Mouse (Mus musculus) ES-E14 (cell line): ENCODE measurements around the gene Adcy3. TPM values are rescaled to one million over a fixed set of nuclear protein-coding genes. Genes with fewer than 3 reads are reported as not detected.
A peak's percentile ranks its signal among the peaks of the same experiment; 100 is the strongest.

ENCODE experiments used
- DNase-seq: peaks from one replicate; pipeline ENCODE4 v3.0.0-alpha.2; 2013; ENCODE audit warnings: low read depth, low spot score
- H3K27ac ChIP-seq: 2 replicates; pipeline ENCODE4 v1.5.1; 2012; ENCODE audit warnings: low read depth, mild to moderate bottlenecking, low read length, moderate library complexity, mixed read lengths; ENCODE audit not compliant: poor library complexity, insufficient read depth, severe bottlenecking
- H3K36me3 ChIP-seq: 2 replicates; pipeline ENCODE4 v1.6.1; 2012; ENCODE audit warnings: mild to moderate bottlenecking, low read length, moderate library complexity, mixed read lengths; ENCODE audit not compliant: control insufficient read depth, poor library complexity, insufficient read depth, severe bottlenecking
- H3K4me1 ChIP-seq, 2 experiments: fragments of 150-350 bp in 1 of 2; sonication (generic) in 1 of 2; 2 replicates each; pipeline ENCODE4 v1.6.1; 2012; ENCODE audit warnings: low read length in 2 of 2, mild to moderate bottlenecking in 1 of 2, mixed read lengths in 1 of 2; ENCODE audit not compliant: control insufficient read depth in 2 of 2, insufficient read depth in 2 of 2, poor library complexity in 1 of 2
- H3K4me3 ChIP-seq, 2 experiments: fragments of 150-350 bp in 1 of 2; sonication (generic) in 1 of 2; 2 replicates each; pipeline ENCODE4 v1.5.1; 2012; ENCODE audit warnings: low read length in 2 of 2, low read depth in 1 of 2, mild to moderate bottlenecking in 1 of 2, mixed read lengths in 1 of 2; ENCODE audit not compliant: insufficient read depth in 1 of 2, poor library complexity in 1 of 2, severe bottlenecking in 1 of 2
- H3K9ac ChIP-seq: 2 replicates; pipeline ENCODE4 v1.6.1; 2012; ENCODE audit warnings: low read depth, mild to moderate bottlenecking, low read length, mixed read lengths; ENCODE audit not compliant: poor library complexity, insufficient read depth, severe bottlenecking
- H3K9me3 ChIP-seq: fragments of 150-350 bp; sonication (generic); 2 replicates; pipeline ENCODE4 v1.6.1; 2012; ENCODE audit warnings: low read depth, mild to moderate bottlenecking, low read length; ENCODE audit not compliant: control insufficient read depth, insufficient read depth
- CHD2 ChIP-seq: IDR thresholded peaks from 2 replicates; pipeline ENCODE4 v1.6.1; 2014; ENCODE audit warnings: mild to moderate bottlenecking, low read depth, low read length, inconsistent platforms
- HCFC1 ChIP-seq: IDR thresholded peaks from 2 replicates; pipeline ENCODE4 v1.6.1; 2012; ENCODE audit warnings: low read length, inconsistent platforms, borderline replicate concordance; ENCODE audit not compliant: insufficient read depth
- MAFK ChIP-seq: IDR thresholded peaks from 2 replicates; pipeline ENCODE4 v1.6.1; 2014; ENCODE audit warnings: mild to moderate bottlenecking, low read depth, low read length, inconsistent platforms; ENCODE audit not compliant: insufficient read depth
- ZC3H11A ChIP-seq: IDR thresholded peaks from 2 replicates; pipeline ENCODE4 v1.6.1; 2012; ENCODE audit warnings: low read depth, mild to moderate bottlenecking, inconsistent platforms, low read length, borderline replicate concordance
- ZNF384 ChIP-seq: IDR thresholded peaks from 2 replicates; pipeline ENCODE4 v1.6.1; 2012; ENCODE audit warnings: low read depth, low read length, inconsistent platforms
- in situ Hi-C, 2 experiments: fragments of 600-800 bp; cut with MboI; formaldehyde crosslinking; loops; one replicate each; pipeline ENCODE4 v1.15.1; 2025; ENCODE audit warnings: low sequenced_read_pairs in 2 of 2, inconsistent platforms in 1 of 2; ENCODE audit not compliant: unreplicated experiment in 2 of 2
- total RNA-seq: library from RNA; depleted of rRNA; stranded (reverse); fragments of 300-350 nt; gene quantifications from 2 replicates; pipeline ENCODE4 v1.2.3, GENCODE M21; 2012

The Adcy3 gene
- total RNA-seq, 1 experiment: 14.1 TPM

- H3K36me3 ChIP-seq: peaks cover 3% of the 10 kb centered on the region; the same call in 1 of the 2 replicates
- no peak overlapping the region for H3K9ac ChIP-seq
- H3K27ac ChIP-seq: no peak overlapping the region
- H3K9me3 ChIP-seq: no peaks in the 10 kb centered on the region
- in situ Hi-C loops: no loop called here
- no peak overlapping the region for H3K4me3 ChIP-seq
- no peak for DNase-seq
- peaks cover 6 to 23% of the 10 kb centered on the region in 2 experiments; a peak in 3 of 4 replicates for H3K4me1 ChIP-seq
- no peak for TF ChIP-seq HCFC1
Measured at GRCm38 (mm10) chr12:4193025-4193740, 60.3 kb downstream of the Adcy3 start.

- Histone ChIP-seq H3K36me3 (peaks cover 7% of the 10 kb centered on the region; the same call in 1 of the 2 replicates), H3K4me3 (0 out of 4 replicates have a peak overlapping the region, but pooled peaks of 1 of the 2 experiments have one; percentile 26), H3K27ac (no peak overlapping the region), H3K9me3 (no peaks in the 10 kb centered on the region), H3K9ac (no peak overlapping the region), H3K4me1 (peaks cover 3 to 14% of the 10 kb centered on the region in 2 experiments; a peak in 2 of 4 replicates)
- in situ Hi-C loops: no loop called here
- no peak for TF ChIP-seq MAFK
- no peak for DNase-seq
Measured at GRCm38 (mm10) chr12:4194643-4195042, 61.7 kb downstream of the Adcy3 start.

- in situ Hi-C loops: no loop called here
- Histone ChIP-seq H3K36me3 (peaks cover 9% of the 10 kb centered on the region; the same call in 1 of the 2 replicates), H3K9ac (no peak overlapping the region), H3K4me3 (no peak overlapping the region), H3K4me1 (peaks cover 3 to 15% of the 10 kb centered on the region in 2 experiments; a peak in 2 of 4 replicates), H3K9me3 (no peaks in the 10 kb centered on the region), H3K27ac (no peak overlapping the region)
- no peak for DNase-seq
- no peak for TF ChIP-seq ZC3H11A
- TF ChIP-seq ZNF384: no peak
Measured at GRCm38 (mm10) chr12:4198702-4199101, 65.8 kb downstream of the Adcy3 start.

- H3K36me3 ChIP-seq: peaks cover 7% of the 10 kb centered on the region; the same call in 1 of the 2 replicates
- in situ Hi-C loops: no loop called here
- DNase-seq: no peak
- H3K9ac ChIP-seq: no peak overlapping the region
- H3K4me1 ChIP-seq: peaks cover 3 to 13% of the 10 kb centered on the region in 2 experiments; a peak in 2 of 4 replicates
- TF ChIP-seq CHD2: no peak
- no peak for TF ChIP-seq ZNF384
- TF ChIP-seq ZC3H11A: no peak
- TF ChIP-seq MAFK: no peak
- TF ChIP-seq HCFC1: no peak
- no peak overlapping the region for H3K27ac ChIP-seq
- H3K4me3 ChIP-seq: no peak overlapping the region
- H3K9me3 ChIP-seq: no peaks in the 10 kb centered on the region
Measured at GRCm38 (mm10) chr12:4199271-4199670, 66.4 kb downstream of the Adcy3 start.
